9 mouse cellular contexts compared by ENCODE assay signal in the genomic region with DNA sequence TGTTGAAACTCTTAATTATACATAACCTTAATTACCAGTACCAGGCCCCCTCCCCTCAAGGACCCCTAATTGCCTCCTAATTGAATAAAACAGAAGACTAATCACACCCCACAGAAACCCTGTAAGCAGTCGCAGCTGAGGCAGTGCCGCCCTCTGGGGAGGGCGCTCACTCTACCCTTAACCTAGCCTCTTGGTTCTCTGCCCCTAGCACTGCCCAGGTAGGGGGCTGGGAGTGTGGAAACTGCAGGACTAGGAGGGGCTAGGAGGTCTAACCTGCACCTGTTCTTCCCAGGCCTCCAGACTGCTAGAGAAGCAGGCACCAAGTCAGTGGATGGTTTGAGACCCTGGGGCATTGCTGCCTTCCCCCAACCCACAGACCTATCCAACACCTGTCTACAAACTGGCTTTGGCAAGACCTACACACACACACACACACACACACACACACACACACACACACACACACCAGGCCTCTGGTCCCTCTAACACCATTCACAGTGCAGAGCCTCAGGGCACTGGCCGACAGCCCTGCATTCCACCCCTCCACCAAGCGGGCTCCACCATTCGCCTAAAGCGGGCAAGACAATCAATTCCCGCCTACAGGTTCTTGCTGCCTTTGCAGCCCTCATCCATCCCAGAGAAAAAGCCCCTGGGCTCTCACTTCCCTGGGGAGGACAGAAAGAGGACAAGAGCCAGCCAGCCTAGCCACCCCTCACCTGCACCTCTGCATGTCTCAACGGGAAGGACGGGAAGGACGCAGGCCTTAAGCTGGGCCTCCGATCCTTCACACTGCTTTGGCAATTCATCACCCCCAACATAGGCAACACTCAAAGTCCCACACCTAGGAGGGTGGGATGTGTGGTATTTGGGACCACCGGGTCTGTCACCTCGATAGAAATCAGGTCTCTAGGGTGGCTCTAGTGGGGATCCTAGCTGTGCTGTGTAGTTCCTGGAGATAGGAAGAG. TPM values are rescaled to one million over a fixed set of nuclear protein-coding genes. Genes with fewer than 3 reads are reported as not detected.
A peak's percentile ranks its signal among the peaks of the same experiment; 100 is the strongest.
DNase-seq lines count a peak whose midpoint lies in the region; ATAC-seq and TF ChIP-seq lines count a peak whose summit lies in the region.
"Had no signal": no experiment of that assay in that cellular context is flagged by ENCODE, and none has a peak within 500 bp of the region (broad histone marks: within the 10 kb centered on the region; RNA-seq: fewer than 3 reads in every experiment).

No protein-coding gene starts in this region.

- peak overlapping the region; percentile 79 for H3K4me3 ChIP-seq in embryonic facial prominence, embryonic 11.5 days (ENCODE audit: low read depth, low read length)
- peak overlapping the region; percentile 79 for H3K4me3 ChIP-seq in forebrain, embryonic 12.5 days (replicated peaks)
- peak overlapping the region; percentile 82 for H3K4me3 ChIP-seq in intestine, postnatal 0 days (ENCODE audit: low read depth, low read length)
- H3K4me3 ChIP-seq in midbrain, embryonic 15.5 days = peak overlapping the region; percentile 6; the same call in 1 of the 2 replicates
- H3K4me3 ChIP-seq: megakaryocyte, embryonic 14.5 days had no signal

- no peaks in the 10 kb centered on the region for H3K9me3 ChIP-seq in embryonic facial prominence, embryonic 11.5 days (replicated peaks; ENCODE audit: control insufficient read depth, low read length)
- no peaks in the 10 kb centered on the region for H3K9me3 ChIP-seq in forebrain, embryonic 12.5 days
- H3K9me3 ChIP-seq in intestine, postnatal 0 days (ENCODE audit: control insufficient read depth) = no peaks in the 10 kb centered on the region
- H3K9me3 ChIP-seq in midbrain, embryonic 15.5 days = no peaks in the 10 kb centered on the region
- H3K9me3 ChIP-seq: megakaryocyte, embryonic 14.5 days had no signal

- peak overlapping the region; percentile 94 for H3K9ac ChIP-seq in embryonic facial prominence, embryonic 11.5 days (replicated peaks; ENCODE audit: low read length)
- H3K9ac ChIP-seq in forebrain, embryonic 12.5 days = peak overlapping the region; percentile 94
- peak overlapping the region; percentile 31 for H3K9ac ChIP-seq in intestine, postnatal 0 days (ENCODE audit: low read depth, low read length)
- no peak overlapping the region; the same call in 1 of the 2 replicates for H3K9ac ChIP-seq in midbrain, embryonic 15.5 days

- no peak for DNase-seq in embryonic facial prominence, embryonic 11.5 days (ENCODE audit: low spot score)
- no peak for DNase-seq in layer of hippocampus, postnatal 10 days (ENCODE audit: low spot score in 2 of 2)
- no peak for DNase-seq in retina, postnatal 1 day

- H3K27ac ChIP-seq in embryonic facial prominence, embryonic 11.5 days (replicated peaks; ENCODE audit: low read depth, low read length) = 0 out of 2 replicates have a peak overlapping the region, but pooled peaks have one; percentile 24
- peak overlapping the region; percentile 32 for H3K27ac ChIP-seq in forebrain, embryonic 12.5 days
- H3K27ac ChIP-seq in intestine, postnatal 0 days (ENCODE audit: low read depth, low read length) = 0 out of 2 replicates have a peak overlapping the region, but pooled peaks have one; percentile 87
- no peak overlapping the region for H3K27ac ChIP-seq in midbrain, embryonic 15.5 days

- H3K4me2 ChIP-seq in embryonic facial prominence, embryonic 11.5 days (ENCODE audit: low read depth, low read length) = peak overlapping the region; percentile 96
- peak overlapping the region; percentile 90 for H3K4me2 ChIP-seq in forebrain, embryonic 12.5 days
- peak overlapping the region; percentile 92 for H3K4me2 ChIP-seq in intestine, postnatal 0 days (replicated peaks; ENCODE audit: low read depth)
- peak overlapping the region; percentile 57 for H3K4me2 ChIP-seq in midbrain, embryonic 15.5 days

- WGBS in embryonic facial prominence, embryonic 11.5 days = 23% methylated on average over 14 of the region's 14 CpGs
- WGBS in forebrain, embryonic 12.5 days = 23% methylated on average over 14 of the region's 14 CpGs
- WGBS in intestine, postnatal 0 days = 49% methylated on average over 14 of the region's 14 CpGs
- WGBS in midbrain, embryonic 15.5 days = 40% methylated on average over 14 of the region's 14 CpGs

- no peak for TF ChIP-seq CTCF in intestine, postnatal 0 days (IDR thresholded peaks at IDR 0.05; ENCODE audit: low read depth)

- no peak for ATAC-seq in embryonic facial prominence, embryonic 11.5 days (replicated peaks; ENCODE audit: insufficient number of reproducible peaks, low FRiP score, low TSS enrichment, low read depth)
- ATAC-seq in forebrain, embryonic 12.5 days (ENCODE audit: low FRiP score) = no peak
- ATAC-seq in intestine, postnatal 0 days = no peak
- ATAC-seq in midbrain, embryonic 15.5 days (replicated peaks) = no peak
- no peak for ATAC-seq in activated CD4-positive, CD25-positive, alpha-beta regulatory T cell, adult 4 months

- H3K36me3 ChIP-seq in embryonic facial prominence, embryonic 11.5 days (replicated peaks; ENCODE audit: control insufficient read depth, insufficient read depth, low read depth, low read length) = no peaks in the 10 kb centered on the region
- H3K36me3 ChIP-seq in forebrain, embryonic 12.5 days (replicated peaks) = no peaks in the 10 kb centered on the region
- H3K36me3 ChIP-seq in intestine, postnatal 0 days (ENCODE audit: control insufficient read depth, insufficient read depth) = no peaks in the 10 kb centered on the region
- no peaks in the 10 kb centered on the region for H3K36me3 ChIP-seq in midbrain, embryonic 15.5 days (replicated peaks)

- H3K27me3 ChIP-seq in embryonic facial prominence, embryonic 11.5 days (ENCODE audit: control insufficient read depth, insufficient read depth, low read length) = peaks cover 14% of the 10 kb centered on the region
- H3K27me3 ChIP-seq in forebrain, embryonic 12.5 days = peaks cover 79% of the 10 kb centered on the region
- H3K27me3 ChIP-seq in intestine, postnatal 0 days (replicated peaks; ENCODE audit: control insufficient read depth, insufficient read depth, low read length) = peaks cover 45% of the 10 kb centered on the region
- peaks cover 67% of the 10 kb centered on the region for H3K27me3 ChIP-seq in midbrain, embryonic 15.5 days (replicated peaks)

- H3K4me1 ChIP-seq in embryonic facial prominence, embryonic 11.5 days (ENCODE audit: control insufficient read depth, insufficient read depth, low read length) = peaks cover 8% of the 10 kb centered on the region
- H3K4me1 ChIP-seq in forebrain, embryonic 12.5 days = peaks cover 90% of the 10 kb centered on the region
- no peaks in the 10 kb centered on the region for H3K4me1 ChIP-seq in intestine, postnatal 0 days (replicated peaks; ENCODE audit: control insufficient read depth, insufficient read depth, low read length)
- peaks cover 43% of the 10 kb centered on the region for H3K4me1 ChIP-seq in midbrain, embryonic 15.5 days

RNA-seq across cellular contexts. Expression of gene Prdm16, which starts 3.6 kb away (rescaled TPM):
- 22.3 and 28.3 TPM in 2 replicates for polyA plus RNA-seq in embryonic facial prominence, embryonic 11.5 days (2014; fragmentation: Nextera tagmentation; extraction: Ambion mirVana)
- 40.5 and 49.4 TPM in 2 replicates for polyA plus RNA-seq in forebrain, embryonic 12.5 days (2016; fragmentation: Nextera tagmentation; extraction: Ambion mirVana)
- polyA plus RNA-seq in intestine, postnatal 0 days (2015; fragmentation: Nextera tagmentation; extraction: Ambion mirVana) = 8.7 and 9.0 TPM in 2 replicates
- polyA plus RNA-seq in midbrain, embryonic 15.5 days (2015; fragmentation: Nextera tagmentation; extraction: Ambion mirVana) = 11.2 and 11.5 TPM in 2 replicates
- polyA plus RNA-seq in activated CD4-positive, CD25-positive, alpha-beta regulatory T cell, adult 4 months (2017; shearing (Covaris generic)) = 1 to 10 TPM in 1 of 2 experiments, under 1 TPM in 1; 0.41 to 4.1 TPM
- total RNA-seq in layer of hippocampus, postnatal 10 days (2021) = 10 to 100 TPM in 1 of 2 experiments, 1 to 10 TPM in 1; 9.8 to 13.5 TPM

RNA-seq across cellular contexts. Expression of gene Actrt2, which starts 34.6 kb away (rescaled TPM):
- not detected in 2 replicates for polyA plus RNA-seq in embryonic facial prominence, embryonic 11.5 days (2014; fragmentation: Nextera tagmentation; extraction: Ambion mirVana)
- not detected in 2 replicates for polyA plus RNA-seq in forebrain, embryonic 12.5 days (2016; fragmentation: Nextera tagmentation; extraction: Ambion mirVana)
- not detected in 2 replicates for polyA plus RNA-seq in intestine, postnatal 0 days (2015; fragmentation: Nextera tagmentation; extraction: Ambion mirVana)
- polyA plus RNA-seq in midbrain, embryonic 15.5 days (2015; fragmentation: Nextera tagmentation; extraction: Ambion mirVana) = not detected in 2 replicates
- polyA plus RNA-seq in activated CD4-positive, CD25-positive, alpha-beta regulatory T cell, adult 4 months (2017; shearing (Covaris generic)) = not detected
- not detected for total RNA-seq in layer of hippocampus, postnatal 10 days (2021)
- polyA plus RNA-seq: thymus, postnatal 0 days had no signal

Comparison
In these comparisons a context has a peak if more than half of its experiments do, and no peak if none do; other contexts are left out.
1. H3K4me3 ChIP-seq: peak in every context shown above with its lines; median percentile 82 in intestine, postnatal 0 days; 79 in embryonic facial prominence, embryonic 11.5 days; 79 in forebrain, embryonic 12.5 days; 6 in midbrain, embryonic 15.5 days.